Mouse (Mus musculus) splenic B cell, adult 2 months (primary cell): ENCODE measurements around the gene Ak2.

Experiments
- DNase-seq: peaks from one replicate; pipeline ENCODE4 v3.0.0-alpha.2; 2011; ENCODE audit warnings: low read depth, low spot score
- H3K27me3 ChIP-seq: 2 replicates; pipeline ENCODE4 v1.6.1; 2012; ENCODE audit warnings: mild to moderate bottlenecking, low read length, moderate library complexity, mixed read lengths; ENCODE audit not compliant: control insufficient read depth, poor library complexity, insufficient read depth, severe bottlenecking
- H3K36me3 ChIP-seq: 2 replicates; pipeline ENCODE4 v1.6.1; 2012; ENCODE audit warnings: mild to moderate bottlenecking, low read length, moderate library complexity, mixed read lengths; ENCODE audit not compliant: control insufficient read depth, poor library complexity, insufficient read depth, severe bottlenecking

The Ak2 gene

GRCm38 (mm10) chr4:128983656-128984055 is 8.1 kb upstream of the Ak2 start:
- H3K27me3 ChIP-seq = no peaks in the 10 kb centered on the region
- no peaks in the 10 kb centered on the region for H3K36me3 ChIP-seq
- DNase-seq = no peak

GRCm38 (mm10) chr4:128984600-128984999 is 7.2 kb upstream of the Ak2 start:
- no peak for DNase-seq
- no peaks in the 10 kb centered on the region for H3K27me3 ChIP-seq
- no peaks in the 10 kb centered on the region for H3K36me3 ChIP-seq

- Histone ChIP-seq H3K27me3 (no peaks in the 10 kb centered on the region), H3K36me3 (no peaks in the 10 kb centered on the region)
- no peak for DNase-seq
These were observed 2.8 kb upstream of the Ak2 start for GRCm38 (mm10) chr4:128988911-128989310.

- Histone ChIP-seq H3K36me3 (no peaks in the 10 kb centered on the region), H3K27me3 (no peaks in the 10 kb centered on the region)
- no peak for DNase-seq
These were observed 2.1 kb upstream of the Ak2 start for GRCm38 (mm10) chr4:128989678-128990077.

GRCm38 (mm10) chr4:128992176-128992575 is 418 bp downstream of the Ak2 start:
- no peak for DNase-seq

GRCm38 (mm10) chr4:128993025-128993662 is 1.4 kb downstream of the Ak2 start:
- DNase-seq = peak; percentile 97
- no peaks in the 10 kb centered on the region for H3K27me3 ChIP-seq
- no peaks in the 10 kb centered on the region for H3K36me3 ChIP-seq

More at GRCm38 (mm10) chr4:128992176-128992575, 418 bp downstream of the Ak2 start:
- Histone ChIP-seq H3K27me3 (no peaks in the 10 kb centered on the region), H3K36me3 (no peaks in the 10 kb centered on the region)

GRCm38 (mm10) chr4:128993675-128994074 is 1.9 kb downstream of the Ak2 start:
- H3K27me3 ChIP-seq = no peaks in the 10 kb centered on the region
- H3K36me3 ChIP-seq = no peaks in the 10 kb centered on the region
- no peak for DNase-seq

GRCm38 (mm10) chr4:128995238-128995637 is 3.5 kb downstream of the Ak2 start:
- DNase-seq = no peak
- H3K27me3 ChIP-seq = no peaks in the 10 kb centered on the region
- H3K36me3 ChIP-seq = peaks cover 8% of the 10 kb centered on the region

GRCm38 (mm10) chr4:128997258-128997657 is 5.5 kb downstream of the Ak2 start:
- DNase-seq = no peak
- no peaks in the 10 kb centered on the region for H3K27me3 ChIP-seq
- H3K36me3 ChIP-seq = peaks cover 8% of the 10 kb centered on the region

GRCm38 (mm10) chr4:128998401-128998800 is 6.6 kb downstream of the Ak2 start:
- Histone ChIP-seq H3K36me3 (peaks cover 10% of the 10 kb centered on the region), H3K27me3 (no peaks in the 10 kb centered on the region)
- DNase-seq = no peak

- Histone ChIP-seq H3K36me3 (peaks cover 13% of the 10 kb centered on the region), H3K27me3 (no peaks in the 10 kb centered on the region)
- no peak for DNase-seq
These were observed 9.0 kb downstream of the Ak2 start for GRCm38 (mm10) chr4:129000786-129001185.

GRCm38 (mm10) chr4:129003720-129004119 is 12.0 kb downstream of the Ak2 start:
- H3K36me3 ChIP-seq = peaks cover 20% of the 10 kb centered on the region
- H3K27me3 ChIP-seq = no peaks in the 10 kb centered on the region
- DNase-seq = no peak

GRCm38 (mm10) chr4:129008006-129008519 is 16.3 kb downstream of the Ak2 start:
- no peaks in the 10 kb centered on the region for H3K27me3 ChIP-seq
- DNase-seq = no peak
- peaks cover 20% of the 10 kb centered on the region for H3K36me3 ChIP-seq

- H3K27me3 ChIP-seq = no peaks in the 10 kb centered on the region
- peak; percentile 21 for DNase-seq
These were observed 16.9 kb downstream of the Ak2 start for GRCm38 (mm10) chr4:129008672-129009071.

GRCm38 (mm10) chr4:129009521-129009920 is 17.8 kb downstream of the Ak2 start:
- H3K27me3 ChIP-seq = no peaks in the 10 kb centered on the region

More at GRCm38 (mm10) chr4:129008672-129009071, 16.9 kb downstream of the Ak2 start:
- H3K36me3 ChIP-seq = peaks cover 18% of the 10 kb centered on the region

More at GRCm38 (mm10) chr4:129009521-129009920, 17.8 kb downstream of the Ak2 start:
- no peak for DNase-seq
- H3K36me3 ChIP-seq = peaks cover 18% of the 10 kb centered on the region
